Mouse (Mus musculus) lung, embryonic 16.5 days (tissue): ENCODE results near the gene Ddx52. TPM values are rescaled to one million over a fixed set of nuclear protein-coding genes. Genes with fewer than 3 reads are reported as not detected.

Source experiments
- ATAC-seq: fragments of 200-750 bp; cut with Nextera tagmentation; 2 replicates; pipeline ENCODE4 v1.8.0; 2017; ENCODE audit warnings: low read depth, mild to moderate bottlenecking, moderate library complexity
- H3K27ac ChIP-seq: fragments of 300-500 bp; sonication (generic); 2 replicates; pipeline ENCODE4 v1.5.1; 2014; ENCODE audit warnings: mild to moderate bottlenecking, control low read depth, low read length
- H3K27me3 ChIP-seq: fragments of 300-500 bp; sonication (generic); 2 replicates; pipeline ENCODE4 v1.6.1; 2014; ENCODE audit warnings: low read depth, low read length, mixed read lengths; ENCODE audit not compliant: control insufficient read depth, insufficient read depth
- H3K36me3 ChIP-seq: fragments of 300-500 bp; sonication (generic); 2 replicates; pipeline ENCODE4 v1.6.1; 2014; ENCODE audit warnings: low read length; ENCODE audit not compliant: control insufficient read depth, insufficient read depth
- H3K4me1 ChIP-seq: fragments of 300-500 bp; sonication (generic); replicated peaks from 2 replicates; pipeline ENCODE4 v1.6.1; 2014; ENCODE audit warnings: low read length, mixed read lengths; ENCODE audit not compliant: control insufficient read depth, insufficient read depth
- H3K4me2 ChIP-seq: fragments of 300-500 bp; sonication (generic); 2 replicates; pipeline ENCODE4 v1.6.1; 2014; ENCODE audit warnings: low read depth, low read length, control low read depth
- H3K4me3 ChIP-seq: fragments of 300-500 bp; sonication (generic); 2 replicates; pipeline ENCODE4 v1.5.1; 2014; ENCODE audit warnings: mild to moderate bottlenecking, low read length, control low read depth
- H3K9ac ChIP-seq: fragments of 300-500 bp; sonication (generic); 2 replicates; pipeline ENCODE4 v1.6.1; 2014; ENCODE audit warnings: low read length, control low read depth
- H3K9me3 ChIP-seq: fragments of 300-500 bp; sonication (generic); 2 replicates; pipeline ENCODE4 v1.6.1; 2016; ENCODE audit warnings: low read length; ENCODE audit not compliant: control insufficient read depth
- WGBS: fragments of 180-500 bp; shearing (Covaris S2); extraction: QIAGEN DNeasy Blood & Tissue Kit; methylation state at CpG from one replicate; pipeline ENCODE4 v1.1.7; 2014; 5-methylcytosine and 5-hydroxymethylcytosine counted together
- polyA plus RNA-seq: library from polyadenylated mRNA; unstranded; fragments of >200 nt; fragmentation: Nextera tagmentation; extraction: Ambion mirVana; gene quantifications from 2 replicates; pipeline ENCODE4 v1.2.1, GENCODE M21; 2015

Gene Ddx52
- polyA plus RNA-seq, 1 experiment from 2014 or later = 35.6 TPM

DNA sequence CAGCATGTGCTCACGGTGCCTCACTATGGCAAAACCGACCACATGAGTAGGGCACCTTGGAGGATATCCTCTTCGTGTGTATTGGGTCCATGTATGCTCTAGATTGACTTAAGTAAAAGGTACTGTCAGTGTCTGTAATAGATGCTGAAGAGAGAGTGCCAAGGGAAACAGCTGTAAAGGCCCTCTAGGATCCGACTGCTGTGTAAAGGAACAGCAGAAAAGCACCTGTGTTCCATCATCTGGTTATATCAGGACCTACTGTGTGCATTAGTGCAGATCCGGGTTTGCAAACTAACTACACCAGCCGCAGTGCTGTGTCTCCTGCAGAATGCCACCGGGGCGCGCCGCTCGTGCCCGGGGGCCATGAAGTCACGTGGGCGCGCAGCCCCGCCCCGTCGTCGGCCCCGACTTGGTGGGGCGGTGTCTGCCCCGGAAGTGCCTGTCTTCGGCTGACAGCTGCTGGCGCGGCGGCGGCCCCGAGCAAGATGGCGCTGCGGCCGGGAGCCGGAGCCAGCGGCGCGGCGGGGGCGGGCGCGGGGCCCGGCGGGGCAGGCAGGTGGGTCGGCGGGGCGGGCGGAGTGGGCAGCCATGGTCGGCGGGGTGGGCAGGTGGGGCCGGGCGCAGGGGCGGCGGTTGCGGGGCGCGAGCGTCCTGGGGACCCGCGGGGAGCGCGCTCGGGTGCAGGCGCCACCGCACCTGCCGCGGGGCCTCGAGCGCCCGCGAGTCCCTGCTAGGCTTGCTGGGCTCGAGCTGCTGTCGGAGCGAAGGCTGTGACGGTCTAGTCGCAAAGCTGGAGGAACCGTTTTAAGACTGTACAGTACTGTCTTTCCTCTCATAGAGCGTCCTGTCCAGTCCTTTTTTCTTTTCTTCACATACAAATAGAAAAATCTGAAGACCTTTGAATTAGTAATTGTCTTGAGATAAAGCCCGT, 22.4 kb downstream of the Ddx52 start, which contains the start of gene Synrg:
Synrg (plus strand) TSS at position 438 of the 931 bp plus-strand sequence.
- 1% methylated on average over 56 of the region's 76 CpGs for WGBS
- peaks cover 26% of the 10 kb centered on the region for H3K36me3 ChIP-seq

DNA sequence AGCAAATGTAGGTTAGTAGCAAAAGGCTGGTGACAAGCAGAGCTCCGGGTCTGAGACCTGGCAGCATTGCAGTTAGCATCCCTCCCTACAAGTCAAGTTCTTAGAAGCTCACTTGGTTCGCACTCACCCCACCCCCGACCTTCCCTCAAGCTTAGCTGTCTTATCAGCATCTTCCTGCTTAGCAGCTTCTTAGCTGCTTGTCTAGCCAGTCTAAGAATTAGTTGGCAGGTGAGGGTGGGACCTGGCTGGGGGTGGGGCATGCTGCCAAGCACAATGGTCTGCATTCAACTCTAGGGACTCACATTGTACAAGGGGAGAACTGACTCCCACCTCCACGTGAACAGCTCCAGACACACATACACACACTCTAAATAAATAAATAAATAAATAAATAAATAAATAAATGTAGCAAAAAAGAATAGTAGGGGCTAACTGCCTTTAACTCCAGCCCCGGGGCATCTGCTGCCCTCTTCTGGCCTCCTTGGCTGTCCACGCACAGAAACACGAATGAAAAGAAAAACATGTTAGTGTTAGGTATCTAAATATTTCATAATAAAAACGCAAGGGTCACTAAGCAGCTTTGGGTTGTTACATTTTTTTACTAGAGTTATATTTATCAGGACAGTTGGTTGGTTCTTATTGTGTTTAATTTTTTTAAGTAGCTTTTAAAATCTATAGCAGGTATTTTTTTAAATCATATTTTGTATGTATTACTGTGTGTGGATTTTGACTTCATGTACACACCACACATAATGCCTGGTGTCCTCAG, 25.8 kb downstream of the Ddx52 start:
- Histone ChIP-seq H3K27me3 (no peaks in the 10 kb centered on the region), H3K27ac (no peak overlapping the region), H3K4me1 (peaks cover 3% of the 10 kb centered on the region; the same call in 1 of the 2 replicates), H3K9me3 (no peaks in the 10 kb centered on the region), H3K4me2 (no peak overlapping the region), H3K36me3 (no peaks in the 10 kb centered on the region), H3K4me3 (no peak overlapping the region), H3K9ac (no peak overlapping the region)
- no peak for ATAC-seq
- WGBS = 37% methylated on average over 8 of the region's 8 CpGs

More for the DNA sequence above, 22.4 kb downstream of the Ddx52 start, which contains the start of gene Synrg:
- Histone ChIP-seq H3K9ac (peak within 1 kb of the TSS; percentile 82), H3K4me2 (peak within 1 kb of the TSS; percentile 78), H3K4me1 (peaks cover 3% of the 10 kb centered on the region; the same call in 1 of the 2 replicates), H3K9me3 (no peaks in the 10 kb centered on the region), H3K27ac (peak within 1 kb of the TSS; percentile 73), H3K27me3 (no peaks in the 10 kb centered on the region), H3K4me3 (peak within 1 kb of the TSS; percentile 73)
- peak; percentile 98 for ATAC-seq

DNA sequence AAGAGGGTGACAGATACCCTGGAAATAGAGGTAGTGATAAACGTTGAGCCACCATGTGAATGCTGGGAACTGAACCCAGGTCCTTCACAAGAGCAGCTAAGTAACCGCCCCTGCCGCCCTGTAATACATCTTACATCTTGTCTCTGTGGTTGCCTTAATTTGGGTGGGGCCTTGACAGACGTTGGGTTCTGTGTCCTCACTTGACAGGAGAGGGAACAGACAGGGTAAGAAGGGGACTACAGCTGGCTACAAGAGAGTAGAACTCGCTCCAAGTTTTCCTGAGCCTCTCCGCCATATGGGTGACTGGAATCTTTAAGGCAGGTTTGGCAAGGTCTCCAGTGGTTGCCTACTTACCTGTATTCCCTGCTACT, 26.3 kb downstream of the Ddx52 start:
- Histone ChIP-seq H3K36me3 (no peaks in the 10 kb centered on the region), H3K4me3 (no peak overlapping the region), H3K27me3 (no peaks in the 10 kb centered on the region), H3K27ac (no peak overlapping the region), H3K4me1 (peaks cover 3% of the 10 kb centered on the region; the same call in 1 of the 2 replicates), H3K9ac (no peak overlapping the region), H3K4me2 (no peak overlapping the region), H3K9me3 (no peaks in the 10 kb centered on the region)
- ATAC-seq = no peak
- 72% methylated on average over 6 of the region's 6 CpGs for WGBS

DNA sequence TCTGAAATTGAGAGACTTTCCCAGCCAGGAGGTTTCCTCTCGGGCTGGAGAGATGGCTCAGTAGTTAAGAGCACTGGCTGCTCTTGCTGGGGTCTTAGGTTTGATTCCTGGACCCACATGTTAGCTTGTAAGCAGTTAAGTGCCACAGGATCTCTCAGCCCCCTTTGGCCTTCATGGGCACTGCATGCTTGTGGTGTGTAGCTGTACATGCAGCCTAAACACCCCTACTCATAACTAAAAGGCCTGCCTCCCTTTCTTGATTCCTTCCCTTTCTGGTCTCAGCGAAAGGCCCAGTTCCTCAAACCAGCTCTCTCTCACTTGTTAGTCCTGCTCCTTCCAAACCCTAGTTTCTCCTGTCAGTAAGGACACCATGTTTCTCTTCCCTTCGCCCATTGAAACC, 27.2 kb downstream of the Ddx52 start:
- WGBS = 86% methylated on average over 3 of the region's 3 CpGs
- no peak overlapping the region for H3K4me2 ChIP-seq
- H3K4me1 ChIP-seq = peaks cover under 1% of the 10 kb centered on the region; the same call in 1 of the 2 replicates

DNA sequence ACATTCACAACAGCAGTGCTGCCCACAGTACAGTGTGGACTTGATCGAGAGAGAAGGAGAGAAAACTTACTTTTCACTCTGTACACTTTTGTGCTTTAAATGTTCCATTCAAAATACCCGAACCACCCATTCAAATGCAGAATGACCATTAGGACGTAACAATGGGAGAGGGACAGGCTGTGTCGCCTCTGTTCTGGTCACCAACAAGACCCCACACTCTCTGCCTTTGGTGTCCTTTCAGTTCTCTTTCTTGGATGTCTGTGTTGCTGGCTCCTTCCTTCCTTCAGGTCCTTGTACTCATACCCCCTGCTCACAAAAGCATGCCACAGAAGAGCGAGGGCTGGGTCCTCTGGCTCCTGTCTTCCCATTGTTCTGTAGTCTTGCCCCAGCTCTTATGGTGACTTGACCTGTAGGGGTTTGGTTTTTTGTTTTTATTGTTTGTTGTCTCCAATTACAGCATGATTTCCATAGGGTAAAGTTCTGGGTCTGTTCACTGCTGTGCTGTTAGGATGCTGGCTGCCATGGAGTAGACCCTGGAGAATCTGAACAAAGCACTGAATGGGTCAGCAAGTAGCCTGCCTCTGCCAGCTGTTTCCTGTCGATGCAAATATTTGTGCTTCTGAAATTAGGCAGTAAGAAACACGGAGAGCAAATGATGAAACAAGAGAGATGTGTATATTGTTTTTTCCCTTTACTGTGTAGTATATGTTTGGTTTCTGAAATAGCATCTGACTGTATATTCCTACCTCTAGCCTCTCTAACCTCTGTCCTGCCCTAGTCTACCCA, 32.9 kb downstream of the Ddx52 start:
- no peak overlapping the region for H3K9ac ChIP-seq
- no peaks in the 10 kb centered on the region for H3K9me3 ChIP-seq
- H3K4me3 ChIP-seq = no peak overlapping the region
- 0 out of 2 replicates have a peak, but pooled peaks cover 6% of the 10 kb centered on the region for H3K36me3 ChIP-seq
- no peak overlapping the region for H3K4me2 ChIP-seq
- no peak overlapping the region for H3K27ac ChIP-seq
- H3K4me1 ChIP-seq = no peaks in the 10 kb centered on the region
- ATAC-seq = no peak
- no peaks in the 10 kb centered on the region for H3K27me3 ChIP-seq
- 79% methylated on average over 7 of the region's 7 CpGs for WGBS

More for the DNA sequence above, 27.2 kb downstream of the Ddx52 start:
- no peaks in the 10 kb centered on the region for H3K27me3 ChIP-seq
- no peak overlapping the region for H3K9ac ChIP-seq
- no peaks in the 10 kb centered on the region for H3K9me3 ChIP-seq
- no peak overlapping the region for H3K27ac ChIP-seq
- H3K36me3 ChIP-seq = no peaks in the 10 kb centered on the region
- no peak overlapping the region for H3K4me3 ChIP-seq
- no peak for ATAC-seq

DNA sequence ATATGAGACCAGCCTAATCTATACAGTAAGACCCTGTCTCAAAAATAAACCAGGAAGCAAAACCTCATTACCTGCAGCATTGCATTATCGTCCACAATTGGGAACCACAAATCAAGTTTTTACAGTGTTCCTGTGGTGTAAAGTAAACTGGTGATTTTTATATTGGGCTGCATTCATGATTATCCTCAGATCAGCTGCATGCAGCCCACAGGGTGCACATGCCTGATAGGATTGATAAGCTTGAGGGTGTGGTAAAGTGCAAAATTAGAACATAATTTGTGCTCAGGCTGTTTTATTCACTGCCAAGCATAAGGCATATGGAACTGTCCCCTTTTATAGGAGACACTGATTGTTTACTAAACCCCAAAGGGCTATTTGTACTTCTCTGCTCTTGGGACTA, 33.6 kb downstream of the Ddx52 start:
- no peaks in the 10 kb centered on the region for H3K27me3 ChIP-seq
- no peak overlapping the region for H3K4me3 ChIP-seq
- H3K36me3 ChIP-seq = 0 out of 2 replicates have a peak, but pooled peaks cover 8% of the 10 kb centered on the region
- H3K9me3 ChIP-seq = no peaks in the 10 kb centered on the region
- no peak for ATAC-seq
- 91% methylated on average over 1 of the region's 1 CpGs for WGBS
- H3K9ac ChIP-seq = no peak overlapping the region
- no peaks in the 10 kb centered on the region for H3K4me1 ChIP-seq
- no peak overlapping the region for H3K27ac ChIP-seq
- no peak overlapping the region for H3K4me2 ChIP-seq

DNA sequence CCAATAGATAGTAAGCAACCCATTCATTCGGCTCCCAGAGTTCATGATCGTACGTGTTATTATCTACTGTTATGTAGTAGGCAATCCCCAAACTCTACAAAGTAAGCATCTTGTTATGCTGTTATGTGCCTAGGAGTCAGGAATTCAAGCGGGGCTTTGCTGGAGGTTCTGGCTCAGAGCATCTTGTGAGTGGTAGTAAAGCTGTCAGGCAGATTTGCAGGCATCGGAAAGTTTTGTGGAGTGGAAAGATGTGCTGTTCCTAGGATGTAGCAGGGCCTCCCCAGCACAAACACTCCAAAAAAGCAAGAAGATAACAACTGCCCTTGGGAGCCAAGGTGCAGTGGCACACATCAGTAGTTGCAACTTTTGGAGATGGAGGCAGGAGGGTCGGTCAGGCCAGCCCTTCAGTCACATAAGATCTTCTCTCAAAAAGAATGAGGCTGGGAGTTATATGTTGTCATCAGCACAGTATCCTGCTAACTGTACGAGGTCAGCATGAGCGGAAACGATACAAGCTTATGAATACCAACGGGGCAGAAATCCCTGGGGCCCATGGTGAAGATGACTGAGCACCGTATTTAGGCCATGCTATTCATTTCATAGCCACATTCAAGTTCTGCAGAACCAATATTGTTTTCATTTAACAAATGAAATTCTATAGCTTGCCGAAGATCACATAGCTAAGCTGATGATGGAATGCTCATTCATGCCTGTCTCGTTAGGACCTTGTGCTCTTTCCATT, 34.5 kb downstream of the Ddx52 start:
- Histone ChIP-seq H3K27ac (no peak overlapping the region), H3K4me2 (no peak overlapping the region), H3K4me1 (no peaks in the 10 kb centered on the region), H3K9ac (no peak overlapping the region), H3K9me3 (no peaks in the 10 kb centered on the region), H3K27me3 (no peaks in the 10 kb centered on the region), H3K4me3 (no peak overlapping the region), H3K36me3 (0 out of 2 replicates have a peak, but pooled peaks cover 8% of the 10 kb centered on the region)
- ATAC-seq = no peak
- 88% methylated on average over 13 of the region's 13 CpGs for WGBS

DNA sequence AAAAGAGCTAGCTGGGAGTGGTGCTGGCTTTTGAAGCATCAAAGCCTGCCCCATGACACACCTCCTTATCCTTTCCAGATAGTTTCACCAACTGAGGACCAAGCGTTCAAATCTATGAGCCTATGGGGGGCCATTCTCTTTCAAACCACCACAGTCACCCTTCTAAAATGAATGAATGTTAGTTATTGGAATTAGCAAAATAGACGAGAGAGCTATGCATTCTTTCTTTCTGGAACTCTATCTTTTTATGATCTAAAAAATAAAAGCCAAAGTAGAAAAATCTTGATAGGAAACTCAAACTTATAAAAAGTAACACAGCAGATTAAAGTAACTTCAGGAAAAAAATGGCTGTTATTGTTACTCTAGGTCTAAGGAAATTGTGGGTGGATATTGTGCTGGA, 35.9 kb downstream of the Ddx52 start:
- Histone ChIP-seq H3K4me2 (no peak overlapping the region), H3K4me3 (no peak overlapping the region), H3K9ac (no peak overlapping the region), H3K27ac (no peak overlapping the region), H3K9me3 (no peaks in the 10 kb centered on the region), H3K4me1 (no peaks in the 10 kb centered on the region), H3K36me3 (0 out of 2 replicates have a peak, but pooled peaks cover 12% of the 10 kb centered on the region), H3K27me3 (no peaks in the 10 kb centered on the region)
- WGBS = 86% methylated on average over 2 of the region's 2 CpGs
- ATAC-seq = no peak
